Mouse (Mus musculus) adrenal gland, postnatal 10 days (tissue): Measurements from ENCODE around the gene March9. TPM values are rescaled to one million over a fixed set of nuclear protein-coding genes. Genes with fewer than 3 reads are reported as not detected.
"Not testable (repeated sequence)": the region's sequence is repeated elsewhere in the genome, so short reads cannot be mapped to it uniquely, and the experiment has no call there.

Source experiments
- DNase-seq: peaks from one replicate; pipeline ENCODE4 v3.0.0; 2021; ENCODE audit warnings: mixed read lengths
- total RNA-seq, 2 experiments: library from RNA; stranded (reverse); gene quantifications; 2 replicates each; pipeline ENCODE4 v1.2.3; 2021

Gene March9
- total RNA-seq, 2 experiments from 2014 or later: 6.5 to 6.9 TPM

DNA sequence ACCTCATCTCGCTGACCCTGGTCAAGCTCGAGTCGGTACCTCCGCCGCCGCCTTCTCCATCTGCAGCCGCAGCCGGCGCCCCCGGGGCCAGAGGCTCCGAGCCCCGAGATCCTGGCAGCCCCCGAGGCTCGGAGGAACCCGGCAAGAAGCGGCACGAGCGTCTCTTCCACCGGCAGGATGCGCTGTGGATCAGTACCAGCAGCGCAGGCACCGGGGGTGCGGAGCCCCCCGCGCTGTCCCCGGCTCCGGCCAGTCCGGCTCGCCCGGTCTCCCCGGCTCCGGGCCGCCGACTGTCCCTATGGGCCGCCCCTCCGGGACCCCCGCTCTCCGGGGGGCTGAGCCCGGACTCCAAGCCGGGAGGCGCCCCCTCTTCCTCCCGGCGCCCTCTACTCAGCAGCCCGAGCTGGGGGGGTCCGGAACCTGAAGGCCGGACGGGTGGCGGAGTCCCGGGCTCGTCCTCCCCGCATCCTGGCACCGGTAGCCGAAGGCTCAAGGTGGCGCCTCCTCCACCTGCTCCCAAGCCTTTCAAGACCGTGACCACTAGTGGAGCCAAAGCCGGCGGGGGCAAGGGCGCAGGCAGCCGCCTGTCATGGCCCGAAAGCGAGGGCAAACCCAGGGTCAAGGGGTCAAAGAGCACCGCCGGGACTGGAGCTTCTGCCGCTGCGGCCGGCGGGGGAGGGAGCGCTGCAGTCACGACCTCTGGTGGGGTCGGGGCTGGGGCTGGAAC lies 19.8 kb upstream of the March9 start:
- DNase-seq: no peak

DNA sequence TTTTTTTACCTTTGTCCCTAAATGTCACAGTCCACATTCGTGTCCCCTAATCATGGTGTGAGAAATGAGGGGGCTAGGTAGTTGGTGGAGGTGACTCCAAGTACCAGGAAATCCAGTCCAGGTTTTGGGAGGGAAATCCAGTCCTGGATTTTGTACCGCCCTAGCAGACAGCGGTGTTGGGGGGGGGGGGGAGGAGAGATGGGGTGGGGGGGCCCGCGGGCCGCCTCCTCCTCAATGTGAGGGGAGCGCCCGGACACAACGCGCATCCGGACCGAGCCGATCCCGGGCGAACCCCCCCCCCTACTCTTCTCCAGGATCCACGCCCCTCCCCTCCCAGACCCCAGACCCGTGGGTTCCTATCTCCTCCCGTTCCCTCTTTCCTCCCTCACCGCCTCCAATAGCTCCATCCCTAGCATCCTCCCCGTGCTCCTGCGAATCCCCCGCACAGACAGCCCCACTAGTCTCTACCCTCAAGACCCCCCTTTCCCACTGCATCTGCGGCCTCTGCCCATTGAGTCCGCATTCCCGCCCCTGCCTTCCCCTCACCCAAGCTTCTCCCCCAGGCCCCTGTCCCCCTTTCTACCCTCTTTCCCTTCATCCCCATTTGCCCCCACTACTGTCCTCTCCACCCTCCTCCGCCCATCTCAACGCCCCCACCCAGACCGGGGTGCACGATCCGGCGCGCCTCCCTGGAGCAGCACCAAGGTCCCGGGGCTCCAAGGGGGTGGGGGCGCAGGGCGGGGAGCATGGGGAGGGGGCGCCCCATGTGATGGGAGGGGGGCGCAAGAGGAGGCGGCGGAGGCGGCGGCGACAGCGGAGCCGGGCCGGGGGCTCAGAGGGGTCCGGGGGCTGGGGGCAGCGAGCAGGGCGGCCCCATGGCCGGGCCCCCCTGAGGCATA lies 18.9 kb upstream of the March9 start:
- DNase-seq: peak; percentile 58

DNA sequence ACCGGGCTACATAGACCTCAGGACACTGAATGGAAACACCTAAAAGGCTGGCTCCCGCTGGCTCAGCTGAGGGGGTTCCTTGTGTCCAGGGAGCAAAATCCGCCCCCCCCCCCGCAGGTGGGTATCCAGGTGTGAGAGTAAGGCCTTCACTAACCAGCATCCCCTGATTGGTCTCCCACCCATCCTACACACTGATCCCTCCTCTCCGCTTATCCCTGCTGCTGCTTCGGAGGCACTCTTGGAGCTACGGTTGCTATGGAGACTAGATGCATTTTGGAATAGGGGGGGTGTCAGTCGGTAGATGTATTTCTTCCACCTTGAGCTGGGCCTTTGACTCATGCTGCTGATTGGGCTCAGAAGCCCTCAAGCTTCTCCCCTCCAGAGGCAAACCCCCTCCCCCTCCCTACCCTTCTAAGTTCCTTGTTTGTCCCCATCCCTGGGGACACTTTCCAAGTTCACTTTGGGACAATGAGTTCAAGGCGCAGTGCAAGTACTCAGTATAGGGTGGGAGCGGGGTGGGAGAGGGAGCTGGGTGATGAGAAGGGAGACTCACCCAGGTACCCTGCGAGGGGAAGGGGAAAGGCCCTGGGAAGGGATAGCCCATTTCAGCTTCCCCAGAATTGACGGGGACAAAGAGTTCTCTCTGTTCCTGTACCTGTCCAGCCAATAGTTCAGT lies 18.2 kb upstream of the March9 start:
- DNase-seq: no peak

DNA sequence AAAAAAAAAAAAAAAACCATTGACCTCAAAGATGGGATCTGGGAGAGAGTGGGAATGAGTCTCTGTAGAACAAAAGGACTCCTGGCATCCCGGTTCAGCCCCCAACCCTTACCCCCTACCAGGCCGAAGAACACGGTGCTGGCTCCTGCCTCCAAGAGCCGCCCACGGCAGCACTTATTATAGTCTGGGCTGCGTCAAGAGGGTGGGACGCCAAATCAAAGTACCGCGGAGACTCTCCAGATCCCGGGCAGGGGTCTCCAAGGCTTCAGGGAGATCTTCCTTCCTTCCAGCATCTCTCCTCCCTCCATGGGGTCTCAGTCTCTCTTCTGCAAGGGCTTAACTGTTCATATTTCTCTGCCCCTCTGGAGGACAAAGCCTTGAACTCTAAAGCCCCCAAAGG lies 17.5 kb upstream of the March9 start:
- no peak for DNase-seq

DNA sequence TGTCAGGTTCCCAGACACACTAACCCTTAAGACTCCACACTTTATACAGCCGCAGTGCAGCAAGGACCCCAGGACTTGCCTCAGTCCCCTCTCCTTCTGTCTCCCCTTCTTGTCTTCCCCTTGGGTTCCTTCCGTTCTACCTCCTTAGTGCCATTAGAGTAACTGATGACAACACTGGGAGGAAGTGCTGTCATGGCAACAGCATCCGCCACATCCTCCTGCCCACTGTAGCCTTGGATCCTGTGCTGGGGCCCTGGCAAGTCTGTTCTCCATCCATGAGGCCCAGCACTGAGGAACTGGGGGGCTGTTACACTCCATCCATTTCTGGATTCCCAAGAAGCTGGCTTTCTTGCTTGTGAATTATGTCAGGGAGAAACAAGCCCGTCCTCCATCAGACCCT lies 16.1 kb upstream of the March9 start:
- no peak for DNase-seq

DNA sequence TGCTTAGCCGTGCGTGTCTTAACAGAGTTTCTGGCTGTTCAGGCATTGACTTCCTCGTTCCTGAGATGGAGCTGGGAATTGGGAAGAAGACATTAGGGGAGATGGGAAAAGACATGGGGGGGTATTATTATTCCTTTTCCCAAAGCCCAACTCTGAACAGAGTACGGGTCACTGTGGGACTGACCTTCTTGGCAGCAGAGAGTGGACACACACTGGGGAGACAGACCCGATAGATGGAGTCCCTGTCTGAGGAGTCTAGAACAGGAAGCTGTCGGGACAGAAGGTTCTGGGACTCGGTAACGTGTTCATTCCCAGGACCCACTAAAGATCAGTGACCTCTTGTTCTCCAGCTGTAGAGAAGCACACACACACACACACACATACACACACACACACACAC lies 15.7 kb upstream of the March9 start:
- no peak for DNase-seq

DNA sequence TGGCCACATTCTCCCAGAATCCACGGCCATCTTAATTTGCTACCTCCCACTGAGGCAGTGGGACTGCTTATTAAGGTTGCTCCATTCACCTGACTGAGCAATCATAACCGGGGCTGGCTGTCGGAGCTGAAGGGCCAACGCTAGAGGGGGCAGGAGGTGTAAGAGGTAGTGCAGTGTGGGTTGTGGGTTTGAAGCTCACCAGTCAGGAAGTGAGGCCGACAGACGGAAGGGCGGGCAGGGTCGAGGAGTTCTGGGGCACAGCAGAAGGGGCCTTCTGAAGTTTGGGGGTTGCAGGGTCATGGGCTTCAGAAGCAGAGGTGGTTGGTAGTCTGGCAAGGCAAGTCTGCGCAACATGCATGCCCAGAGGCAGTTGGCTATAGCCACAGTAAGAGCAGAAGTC lies 15.1 kb upstream of the March9 start, which contains the start of gene Agap2:
Gene Agap2, plus strand, starts transcription at position 205 of the 400 bp plus-strand sequence.
- DNase-seq: no peak

DNA sequence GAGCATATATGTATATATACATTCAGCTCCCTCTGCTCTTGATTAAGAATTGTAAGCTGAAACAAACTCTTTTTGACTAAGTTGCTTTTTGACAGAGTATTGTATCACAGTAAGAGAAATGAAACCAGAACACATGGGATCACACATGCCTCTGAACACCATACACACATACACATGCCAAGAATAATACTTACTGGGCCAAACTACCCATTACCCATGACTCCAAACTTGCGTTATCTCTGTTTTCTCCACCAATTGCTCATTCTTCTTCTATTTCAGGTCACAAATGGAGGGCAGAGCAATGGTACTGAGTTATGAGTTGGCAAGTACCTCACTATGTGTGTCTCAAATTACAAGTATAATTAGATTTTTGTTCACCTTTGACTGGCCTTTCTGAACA lies 14.0 kb upstream of the March9 start:
- no peak for DNase-seq

DNA sequence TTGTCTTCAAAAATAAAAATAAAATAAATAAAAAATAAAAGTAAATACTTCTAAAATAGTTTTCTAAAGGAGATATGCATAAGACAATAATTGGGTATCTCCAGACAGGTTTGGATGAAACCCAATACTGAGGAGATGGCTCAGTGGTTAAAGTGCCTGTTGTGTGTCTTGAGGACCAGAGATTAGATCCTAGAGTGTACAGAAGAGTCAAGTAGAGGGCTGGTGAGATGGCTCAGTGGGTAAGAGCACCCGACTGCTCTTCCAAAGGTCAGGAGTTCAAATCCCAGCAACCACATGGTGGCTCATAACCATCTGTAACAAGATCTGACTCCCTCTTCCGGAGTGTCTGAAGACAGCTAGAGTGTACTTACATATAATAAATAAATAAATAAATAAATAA lies 13.0 kb upstream of the March9 start:
- not testable (repeated sequence) for DNase-seq

DNA sequence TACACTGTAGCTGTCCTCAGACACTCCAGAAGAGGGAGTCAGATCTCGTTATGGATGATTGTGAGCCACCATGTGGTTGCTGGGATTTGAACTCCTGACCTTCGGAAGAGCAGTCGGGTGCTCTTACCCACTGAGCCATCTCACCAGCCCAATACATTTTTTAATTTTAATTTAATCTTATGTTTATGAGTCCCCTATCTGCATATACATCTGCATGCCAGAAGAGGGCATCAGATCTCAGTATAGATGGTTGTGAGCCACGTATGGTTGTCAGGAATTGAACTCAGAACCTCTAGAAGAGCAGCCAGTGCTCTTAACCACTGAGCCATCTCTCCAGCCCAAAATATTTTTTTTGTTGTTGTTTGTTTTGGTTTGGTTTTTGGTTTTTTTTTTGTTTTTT lies 12.3 kb upstream of the March9 start:
- DNase-seq: not testable (repeated sequence)

DNA sequence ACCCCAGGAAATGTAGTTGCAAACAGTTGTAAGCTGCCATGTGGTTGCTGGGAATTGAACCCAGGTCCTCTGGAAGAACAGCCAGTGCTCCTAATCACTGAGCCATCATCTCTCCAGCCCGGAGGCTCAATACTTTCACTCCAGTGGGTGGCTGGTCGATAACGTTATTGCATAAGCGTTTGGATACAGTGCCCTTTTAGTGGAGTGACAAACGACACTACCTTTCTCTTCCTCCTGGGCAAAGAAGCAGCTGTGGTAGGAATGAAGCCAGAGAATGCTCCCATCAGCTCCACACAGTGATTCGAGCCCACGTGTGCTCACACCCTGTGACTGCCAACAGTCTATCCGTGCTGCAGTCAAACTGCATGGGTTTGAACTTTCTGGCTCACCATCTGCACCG lies 11.2 kb upstream of the March9 start:
- no peak for DNase-seq

DNA sequence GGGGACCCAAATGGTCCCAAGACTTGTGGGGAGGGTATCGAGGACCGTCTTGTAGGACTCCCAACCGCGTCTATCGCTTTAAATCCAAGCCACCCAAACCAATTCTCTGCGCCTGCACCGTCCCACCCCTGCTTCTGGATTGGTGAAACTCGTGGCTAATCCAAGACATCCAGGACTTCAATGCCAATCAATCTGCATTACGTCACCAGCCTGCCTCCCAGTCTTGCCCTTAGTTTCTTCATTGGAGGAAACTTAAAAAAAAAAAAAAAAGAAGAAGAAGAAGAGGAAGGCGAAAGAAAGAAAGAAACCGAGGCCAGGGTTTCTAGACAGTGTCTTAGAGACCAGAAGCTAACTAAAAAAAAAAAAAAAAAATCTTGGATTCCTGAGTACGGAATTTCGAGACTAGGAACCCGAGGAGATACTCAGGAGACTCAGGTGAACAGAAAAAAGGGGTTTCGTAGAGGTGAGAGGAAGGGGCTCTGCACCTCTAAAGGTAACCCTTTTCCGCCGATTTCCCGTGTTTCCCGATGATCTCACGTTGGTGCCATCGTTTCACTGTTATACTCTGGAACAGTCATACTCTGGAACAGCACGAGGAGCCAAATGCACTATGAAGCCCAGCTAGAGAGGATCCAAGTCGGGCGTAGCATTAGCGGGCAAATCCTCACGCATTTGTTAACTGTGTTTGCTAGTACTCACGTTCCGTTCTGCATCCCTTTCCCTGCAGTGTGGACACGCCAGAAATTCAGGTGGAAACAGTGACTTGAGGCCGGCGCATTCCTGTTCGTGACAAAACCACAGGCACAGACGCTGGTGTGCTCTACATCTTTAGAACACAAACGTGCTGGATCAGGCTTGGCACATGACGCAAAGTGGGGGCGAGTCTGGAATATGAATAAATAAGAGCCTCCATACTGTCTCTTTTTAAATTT lies 10.5 kb upstream of the March9 start, which contains the start of gene Tspan31:
Gene Tspan31, minus strand, starts transcription at position 75 of the 932 bp plus-strand sequence.
- peak; percentile 92 for DNase-seq

DNA sequence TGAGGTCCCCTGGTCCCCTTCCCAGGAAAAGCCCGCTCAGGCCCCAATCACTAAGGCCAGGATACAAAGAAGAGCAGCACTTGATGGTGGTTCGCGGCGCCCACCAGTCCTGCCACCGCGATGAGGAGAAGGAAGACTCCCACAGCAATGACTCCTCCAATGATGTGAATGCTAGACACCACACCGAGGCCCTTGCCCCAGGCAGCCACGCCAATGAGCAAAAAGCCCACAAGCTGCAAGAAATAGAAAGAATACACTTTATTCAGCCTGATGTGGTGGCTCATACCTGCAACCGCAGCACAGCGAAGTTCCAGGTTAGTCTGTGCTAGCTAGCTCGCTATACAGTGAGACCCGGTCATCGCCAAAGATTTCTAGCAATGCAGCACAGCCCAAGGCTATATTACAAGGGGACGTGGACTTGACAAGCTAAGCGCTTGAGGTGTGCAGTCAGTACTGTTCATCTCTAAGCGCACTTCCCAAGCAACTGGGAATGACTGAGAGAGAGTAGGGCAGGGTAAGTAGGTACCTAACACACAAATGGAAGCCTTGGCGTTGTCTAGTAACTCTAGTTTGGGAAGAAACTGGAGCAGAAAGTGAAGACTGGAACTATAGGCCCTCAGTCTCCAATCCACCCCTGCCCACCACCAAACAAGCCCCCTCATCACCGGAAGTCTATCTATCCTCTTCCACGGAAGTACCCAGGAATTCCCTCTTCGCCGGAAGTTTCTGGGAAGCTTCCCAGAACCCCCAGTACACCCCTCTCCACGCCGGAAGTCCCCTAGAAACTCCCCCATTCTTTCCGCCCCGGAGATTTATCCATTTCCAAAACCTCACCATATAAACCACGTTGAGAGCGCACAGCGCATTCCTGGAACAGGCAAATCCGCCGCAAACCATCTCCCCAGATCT lies 9.6 kb upstream of the March9 start:
- no peak for DNase-seq

DNA sequence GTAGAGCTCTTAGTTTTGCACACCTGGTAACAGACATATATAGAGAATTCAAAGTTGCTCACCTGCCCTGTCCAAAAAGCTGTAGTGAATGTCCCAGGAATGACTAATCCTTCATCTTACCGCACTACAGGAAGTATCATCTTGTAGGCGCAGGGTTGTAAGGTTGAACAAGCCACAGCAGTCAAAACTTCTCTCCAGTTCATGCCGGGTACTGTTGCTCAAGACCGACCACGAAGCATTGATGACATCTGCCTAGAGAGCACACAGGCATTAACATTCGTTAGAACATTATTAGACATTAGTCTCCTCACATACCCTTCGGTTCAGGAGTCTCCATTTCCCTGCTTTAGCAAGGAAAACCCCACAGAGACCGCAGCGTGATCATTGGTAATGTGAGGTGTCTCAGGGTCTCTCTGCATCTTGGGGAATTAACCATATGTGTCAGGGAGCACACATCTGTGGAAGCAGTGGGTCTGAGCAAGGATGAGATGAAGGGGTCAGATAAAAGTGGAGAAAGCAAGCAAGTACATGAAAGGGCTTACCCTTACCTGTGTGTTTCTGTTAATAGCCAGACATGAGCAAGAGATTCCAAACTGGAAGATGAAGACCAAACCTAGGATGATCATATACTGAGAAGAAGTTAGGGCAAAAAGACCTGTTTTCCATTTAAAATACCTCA lies 8.5 kb upstream of the March9 start:
- no peak for DNase-seq

DNA sequence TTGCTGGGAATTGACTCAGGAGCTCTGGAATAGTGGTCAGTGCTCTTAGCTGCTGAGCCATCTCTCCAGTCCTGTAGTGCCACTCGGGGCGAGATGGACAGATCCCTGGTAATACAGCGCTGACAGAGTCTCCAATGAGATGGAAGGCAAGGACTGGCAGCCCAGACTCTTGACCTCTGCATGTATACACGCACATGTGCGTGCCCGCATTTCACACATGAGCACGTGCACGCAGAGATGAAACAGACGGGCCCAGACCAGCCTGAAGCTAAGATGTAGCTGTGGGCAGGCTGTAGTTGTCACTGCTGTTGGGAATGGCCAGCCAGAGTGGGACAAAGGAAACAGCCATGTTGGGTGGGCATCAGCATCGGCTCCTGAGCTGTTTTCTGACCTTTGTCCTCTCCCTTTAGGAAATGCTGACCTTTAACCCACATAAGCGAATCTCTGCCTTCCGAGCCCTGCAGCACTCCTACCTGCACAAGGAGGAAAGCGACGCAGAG lies 6.6 kb upstream of the March9 start:
- no peak for DNase-seq

DNA sequence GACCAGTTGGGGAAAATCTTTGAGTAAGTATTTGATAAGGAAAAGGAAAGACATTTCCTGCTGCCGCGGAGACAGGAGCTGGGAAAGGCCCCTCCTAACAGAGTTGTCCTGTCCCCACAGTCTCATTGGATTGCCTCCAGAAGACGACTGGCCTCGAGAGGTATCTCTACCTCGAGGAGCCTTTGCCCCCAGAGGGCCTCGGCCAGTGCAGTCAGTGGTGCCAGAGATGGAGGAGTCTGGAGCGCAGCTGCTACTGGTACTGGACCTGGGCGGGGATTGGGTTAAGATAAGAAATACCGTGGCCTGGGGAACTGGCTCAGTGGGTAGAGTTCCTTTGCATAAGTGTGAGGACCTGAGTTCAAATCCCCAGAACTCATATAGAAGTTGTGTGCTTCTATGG lies 6.0 kb upstream of the March9 start:
- no peak for DNase-seq

DNA sequence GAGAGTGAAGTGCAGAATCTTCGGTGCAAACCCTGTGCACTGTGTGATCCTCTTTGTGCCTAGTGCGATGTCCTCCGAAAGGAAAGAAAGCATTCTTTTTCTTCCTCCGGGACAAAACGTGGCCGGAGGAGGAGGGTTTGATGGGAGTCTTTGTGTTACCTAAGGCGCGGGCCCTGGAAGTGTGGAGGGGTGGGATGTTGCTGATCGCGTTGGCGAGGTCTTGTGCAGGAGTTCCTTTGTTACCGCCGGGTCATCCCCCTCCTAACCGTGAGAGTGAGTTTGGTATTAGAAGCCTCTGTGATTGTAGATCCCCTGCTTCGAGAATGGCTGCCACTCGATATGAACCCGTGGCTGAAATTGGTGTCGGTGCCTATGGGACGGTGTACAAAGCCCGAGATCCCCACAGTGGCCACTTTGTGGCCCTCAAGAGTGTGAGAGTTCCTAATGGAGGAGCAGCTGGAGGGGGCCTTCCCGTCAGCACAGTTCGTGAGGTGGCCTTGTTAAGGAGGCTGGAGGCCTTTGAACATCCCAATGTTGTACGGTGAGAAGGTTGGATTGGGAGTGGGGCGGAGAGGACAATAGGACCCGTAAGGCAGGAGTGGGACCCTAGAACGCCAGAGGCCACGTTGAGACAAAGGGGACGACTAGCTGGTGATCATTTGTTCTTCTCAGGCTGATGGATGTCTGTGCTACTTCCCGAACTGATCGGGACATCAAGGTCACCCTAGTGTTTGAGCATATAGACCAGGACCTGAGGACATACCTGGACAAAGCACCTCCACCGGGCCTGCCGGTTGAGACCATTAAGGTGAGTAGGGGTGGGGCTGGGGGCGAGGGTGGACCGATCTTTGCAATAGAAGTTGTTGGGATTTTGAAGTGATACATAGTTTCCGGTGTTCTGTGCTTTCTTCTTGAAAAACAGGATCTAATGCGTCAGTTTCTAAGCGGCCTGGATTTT lies 4.2 kb upstream of the March9 start:
- DNase-seq: no peak

DNA sequence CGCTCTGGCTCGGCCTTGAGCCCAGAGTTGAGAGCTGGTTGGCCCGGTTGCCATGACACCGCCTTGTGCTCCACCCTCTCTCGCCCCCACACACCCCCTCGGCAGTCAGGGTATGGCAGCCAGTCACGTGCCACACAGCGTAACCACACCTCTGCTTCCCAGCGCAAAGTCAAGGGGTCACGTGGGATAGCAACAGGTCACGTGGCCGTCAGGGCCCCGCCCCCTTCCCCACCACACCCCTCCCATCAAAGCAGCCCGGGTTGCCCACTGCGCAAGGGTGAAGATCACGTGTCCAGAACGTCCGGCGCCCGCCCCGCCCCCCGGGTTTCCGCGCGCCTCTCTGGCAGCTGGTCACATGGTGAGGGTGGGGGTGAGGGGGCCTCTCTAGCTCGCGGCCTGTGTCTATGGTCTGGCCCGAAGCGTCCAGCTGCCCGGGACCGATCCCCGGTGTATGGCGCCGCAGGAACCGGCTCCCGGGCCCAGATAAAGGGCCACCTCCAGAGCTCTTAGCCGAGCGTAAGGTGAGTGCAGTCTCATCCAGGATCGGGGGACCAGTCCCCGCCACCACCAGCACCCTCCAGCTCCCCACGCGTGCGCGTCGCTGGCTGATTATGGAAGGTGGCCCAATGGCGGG lies 3.4 kb upstream of the March9 start, which contains the start of gene Cdk4:
Gene Cdk4, plus strand, starts transcription at position 296 of the 634 bp plus-strand sequence.
- DNase-seq: peak; percentile 100
